Mouse (Mus musculus) lung, postnatal 0 days (tissue): Measurements from ENCODE around the gene Klhl12. TPM values are rescaled to one million over a fixed set of nuclear protein-coding genes. Genes with fewer than 3 reads are reported as not detected.
"Not testable (repeated sequence)": the region's sequence is repeated elsewhere in the genome, so short reads cannot be mapped to it uniquely, and the experiment has no call there.

Experiments
- ATAC-seq: fragments of 200-750 bp; cut with Nextera tagmentation; 2 replicates; pipeline ENCODE4 v1.8.0; 2017; ENCODE audit warnings: moderate library complexity
- DNase-seq: peaks from one replicate; pipeline ENCODE4 v3.0.0-alpha.2; 2016; ENCODE audit warnings: low spot score
- H3K27ac ChIP-seq: fragments of 300-500 bp; sonication (generic); 2 replicates; pipeline ENCODE4 v1.5.1; 2014; ENCODE audit warnings: antibody characterized with exemption, mild to moderate bottlenecking, low read length, mixed read lengths
- H3K27me3 ChIP-seq: fragments of 300-500 bp; sonication (generic); replicated peaks from 2 replicates; pipeline ENCODE4 v1.6.1; 2014; ENCODE audit warnings: low read length, mixed read lengths; ENCODE audit not compliant: insufficient read depth
- H3K36me3 ChIP-seq: fragments of 300-500 bp; sonication (generic); 2 replicates; pipeline ENCODE4 v1.6.1; 2014; ENCODE audit warnings: low read length, mixed read lengths; ENCODE audit not compliant: insufficient read depth
- H3K4me1 ChIP-seq: fragments of 300-500 bp; sonication (generic); 2 replicates; pipeline ENCODE4 v1.6.1; 2014; ENCODE audit warnings: antibody characterized with exemption, low read depth, low read length, mixed read lengths; ENCODE audit not compliant: insufficient read depth
- H3K4me2 ChIP-seq: fragments of 300-500 bp; sonication (generic); replicated peaks from 2 replicates; pipeline ENCODE4 v1.6.1; 2014; ENCODE audit warnings: low read depth, mild to moderate bottlenecking, low read length, moderate library complexity, mixed read lengths
- H3K4me3 ChIP-seq: fragments of 300-500 bp; sonication (generic); 2 replicates; pipeline ENCODE4 v1.5.1; 2014; ENCODE audit warnings: low read depth, low read length
- H3K9ac ChIP-seq: fragments of 300-500 bp; sonication (generic); replicated peaks from 2 replicates; pipeline ENCODE4 v1.6.1; 2014; ENCODE audit warnings: low read depth, mild to moderate bottlenecking
- H3K9me3 ChIP-seq: fragments of 300-500 bp; sonication (generic); 2 replicates; pipeline ENCODE4 v1.6.1; 2016; ENCODE audit warnings: low read length, mixed read lengths
- CTCF ChIP-seq: IDR thresholded peaks from 2 replicates; pipeline ENCODE4 v1.5.1; 2016; ENCODE audit warnings: antibody characterized with exemption, mild to moderate bottlenecking
- EP300 ChIP-seq: IDR thresholded peaks from 2 replicates; pipeline ENCODE4 v1.6.1; 2016; ENCODE audit warnings: antibody characterized with exemption, mild to moderate bottlenecking, control low read depth
- WGBS: fragments of 180-500 bp; shearing (Covaris S2); extraction: QIAGEN DNeasy Blood & Tissue Kit; methylation state at CpG from one replicate; pipeline ENCODE4 v1.1.7; 2014; 5-methylcytosine and 5-hydroxymethylcytosine counted together
- polyA plus RNA-seq: library from polyadenylated mRNA; unstranded; fragments of >200 nt; fragmentation: Nextera tagmentation; extraction: Ambion mirVana; gene quantifications from 2 replicates; pipeline ENCODE4 v1.2.1, GENCODE M21; 2015

Gene Klhl12
- polyA plus RNA-seq, 1 experiment from 2014 or later: 11.3 TPM

GRCm38 (mm10) chr1:134515891-134516290 lies 60.6 kb downstream of the Klhl12 start:
- no peak for TF ChIP-seq CTCF
- no peak for TF ChIP-seq EP300
- Histone ChIP-seq H3K36me3 (no peaks in the 10 kb centered on the region), H3K4me3 (no peak overlapping the region), H3K27me3 (no peaks in the 10 kb centered on the region), H3K9ac (no peak overlapping the region), H3K4me1 (peaks cover 10% of the 10 kb centered on the region; the same call in 1 of the 2 replicates), H3K27ac (0 out of 2 replicates have a peak overlapping the region, but pooled peaks have one; percentile 64), H3K4me2 (no peak overlapping the region), H3K9me3 (no peaks in the 10 kb centered on the region)
- WGBS: 62% methylated on average over 2 of the region's 2 CpGs
- DNase-seq (no peak), ATAC-seq (no peak)

- H3K27ac ChIP-seq: peak overlapping the region; percentile 64
- peak; percentile 77 for DNase-seq
- H3K27me3 ChIP-seq: no peaks in the 10 kb centered on the region
- H3K4me1 ChIP-seq: peaks cover 10% of the 10 kb centered on the region; the same call in 1 of the 2 replicates
- TF ChIP-seq EP300 (no peak), CTCF (no peak)
- ATAC-seq: peak; percentile 40
- WGBS: 20% methylated on average over 4 of the region's 4 CpGs
- H3K9me3 ChIP-seq: no peaks in the 10 kb centered on the region
- H3K36me3 ChIP-seq: no peaks in the 10 kb centered on the region
- H3K9ac ChIP-seq: no peak overlapping the region
- 0 out of 2 replicates have a peak overlapping the region, but pooled peaks have one; percentile 4 for H3K4me2 ChIP-seq
- H3K4me3 ChIP-seq: no peak overlapping the region
These were observed 61.3 kb downstream of the Klhl12 start for GRCm38 (mm10) chr1:134516491-134517198.

GRCm38 (mm10) chr1:134517841-134518240 lies 62.5 kb downstream of the Klhl12 start:
- H3K4me2 ChIP-seq, H3K36me3 ChIP-seq, H3K9me3 ChIP-seq, H3K9ac ChIP-seq, H3K27ac ChIP-seq, DNase-seq, H3K27me3 ChIP-seq, ATAC-seq, H3K4me3 ChIP-seq: not testable (repeated sequence)
- peaks cover 10% of the 10 kb centered on the region; the same call in 1 of the 2 replicates for H3K4me1 ChIP-seq
- WGBS: 94% methylated on average over 14 of the region's 14 CpGs

- H3K27me3 ChIP-seq: no peaks in the 10 kb centered on the region
- 7% methylated on average over 7 of the region's 7 CpGs for WGBS
- H3K36me3 ChIP-seq: no peaks in the 10 kb centered on the region
- peaks cover 9% of the 10 kb centered on the region; the same call in 1 of the 2 replicates for H3K4me1 ChIP-seq
- TF ChIP-seq EP300 (no peak), CTCF (peak; percentile 89)
- H3K4me3 ChIP-seq: no peak overlapping the region
- H3K27ac ChIP-seq: no peak overlapping the region
- no peaks in the 10 kb centered on the region for H3K9me3 ChIP-seq
- H3K9ac ChIP-seq: no peak overlapping the region
- ATAC-seq: peak; percentile 88
- peak; percentile 98 for DNase-seq
- no peak overlapping the region for H3K4me2 ChIP-seq
These were observed 63.3 kb downstream of the Klhl12 start for GRCm38 (mm10) chr1:134518677-134519076.

DNA sequence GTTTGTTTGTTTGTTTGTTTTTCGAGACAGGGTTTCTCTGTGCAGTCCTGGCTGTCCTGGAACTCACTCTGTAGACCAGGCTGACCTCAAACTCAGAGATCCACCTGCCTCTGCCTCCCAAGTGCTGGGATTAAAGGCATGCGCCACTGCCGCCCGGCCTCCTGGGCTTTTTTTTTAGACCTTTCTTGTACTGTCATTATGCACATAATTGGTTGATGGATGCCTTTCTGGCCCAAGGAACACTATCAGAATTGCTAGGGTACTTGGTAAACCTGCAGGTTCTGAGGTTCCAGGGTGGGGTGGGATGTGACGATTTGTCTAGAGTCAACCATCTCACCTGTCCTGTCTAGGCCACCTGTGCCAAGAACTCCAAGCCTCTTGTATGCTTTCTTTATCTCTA lies 63.9 kb downstream of the Klhl12 start:
- not testable (repeated sequence) for H3K27me3 ChIP-seq, DNase-seq, H3K4me2 ChIP-seq, H3K27ac ChIP-seq, H3K4me1 ChIP-seq, ATAC-seq, H3K9ac ChIP-seq, H3K9me3 ChIP-seq, H3K36me3 ChIP-seq, H3K4me3 ChIP-seq
- 94% methylated on average over 5 of the region's 5 CpGs for WGBS

DNA sequence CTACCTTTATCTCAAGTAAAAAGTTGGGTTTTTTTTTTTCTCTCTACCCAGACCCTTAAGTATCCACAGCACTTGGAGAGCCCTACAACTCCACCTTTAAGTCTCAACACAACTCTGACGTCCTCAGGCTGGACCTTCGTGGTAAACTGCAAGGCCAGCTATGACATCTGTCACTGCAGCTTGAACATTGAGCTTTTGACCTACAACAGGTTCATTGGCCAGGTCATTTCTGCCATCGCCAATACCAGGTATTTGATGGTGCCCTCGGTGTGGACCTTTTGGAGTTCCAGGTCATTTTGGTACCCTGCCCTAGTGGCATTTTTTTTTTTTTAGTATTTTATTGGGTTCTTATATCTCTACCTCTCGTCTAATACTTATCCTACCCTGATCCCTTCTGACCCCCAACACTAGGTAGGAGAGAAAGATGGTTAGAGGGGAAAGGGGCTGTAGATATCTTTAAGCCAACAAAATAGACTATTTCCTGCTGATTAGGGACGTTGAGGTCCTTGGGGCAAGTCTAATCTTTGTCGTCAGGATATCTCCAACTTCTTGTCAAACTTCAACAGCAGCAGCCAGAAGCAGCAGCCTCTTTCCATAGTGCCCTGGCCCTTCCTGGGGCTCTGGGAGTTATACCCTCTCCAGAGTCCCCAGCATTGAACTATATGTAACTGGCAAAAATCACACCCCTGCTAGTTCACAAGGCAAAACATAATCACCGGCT lies 64.8 kb downstream of the Klhl12 start:
- 65% methylated on average over 8 of the region's 8 CpGs for WGBS

More for the DNA sequence above, 64.8 kb downstream of the Klhl12 start:
- Histone ChIP-seq H3K9ac (no peak overlapping the region), H3K36me3 (no peaks in the 10 kb centered on the region), H3K9me3 (no peaks in the 10 kb centered on the region), H3K4me3 (no peak overlapping the region), H3K4me1 (peaks cover 8% of the 10 kb centered on the region; the same call in 1 of the 2 replicates), H3K4me2 (no peak overlapping the region), H3K27ac (no peak overlapping the region), H3K27me3 (no peaks in the 10 kb centered on the region)
- TF ChIP-seq EP300 (no peak), CTCF (no peak)
- no peak for DNase-seq
- no peak for ATAC-seq
